Mouse (Mus musculus) brain, embryonic 14.5 days (tissue): Measurements from ENCODE around the gene Denr.

Source experiments
- CTCF ChIP-seq: fragments of 200-500 bp; IDR thresholded peaks from 2 replicates; pipeline ENCODE4 v1.5.1; 2012; ENCODE audit warnings: inconsistent platforms, mild to moderate bottlenecking, moderate library complexity, borderline replicate concordance; ENCODE audit not compliant: insufficient read depth, insufficient read length; ENCODE audit errors: extremely low read depth
- POLR2A ChIP-seq: fragments of 200-500 bp; IDR thresholded peaks from 2 replicates; pipeline ENCODE4 v1.6.1; 2012; ENCODE audit warnings: mild to moderate bottlenecking, inconsistent platforms, borderline replicate concordance; ENCODE audit not compliant: poor library complexity, insufficient read depth, insufficient read length, severe bottlenecking; ENCODE audit errors: extremely low read depth

DNA sequence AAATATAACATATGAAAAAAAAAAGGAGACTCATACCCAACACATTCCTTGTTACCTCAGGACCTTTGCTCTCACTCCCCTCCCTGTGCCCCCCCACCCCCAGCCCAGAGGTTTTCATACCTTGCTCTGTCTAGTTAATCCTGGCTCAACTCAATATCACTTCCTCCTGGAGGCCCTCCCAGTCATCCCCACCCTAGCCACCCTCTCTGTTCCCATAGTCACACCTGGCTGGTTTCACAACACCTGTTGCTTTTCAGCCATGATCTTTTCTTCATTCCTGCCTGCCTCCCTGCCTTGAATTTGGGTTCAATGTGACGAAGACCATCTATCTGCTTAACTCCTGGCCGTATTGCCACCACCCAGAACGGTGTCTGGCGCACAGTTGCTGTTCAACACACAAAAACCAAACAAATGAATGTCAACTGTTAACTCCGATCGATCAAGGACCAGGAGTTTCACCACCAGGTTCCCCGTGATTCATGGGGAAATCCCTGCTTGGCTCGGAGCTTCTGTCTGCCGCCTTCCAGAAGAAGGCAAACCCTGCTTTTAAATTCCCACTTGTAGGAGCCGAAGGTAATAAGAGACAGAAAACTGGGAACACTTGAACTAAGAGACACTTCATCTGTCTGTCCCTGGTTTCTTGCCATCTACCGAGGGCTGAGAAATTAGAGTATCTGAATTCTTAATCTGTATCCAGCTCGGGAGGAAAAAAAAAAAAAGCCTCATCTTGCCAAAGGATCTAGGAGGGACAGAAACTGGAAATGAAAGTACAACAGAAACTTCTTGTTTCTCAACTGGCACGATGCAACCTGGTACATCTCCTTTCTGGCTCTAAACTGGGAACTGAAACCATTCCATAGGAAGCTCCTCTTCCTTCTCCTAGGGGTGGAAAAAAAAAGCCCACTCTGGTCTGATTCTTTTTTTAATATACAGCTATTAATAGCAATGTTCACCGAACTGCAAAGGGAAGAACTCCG, 44.3 kb upstream of the Denr start:
- no peak for TF ChIP-seq POLR2A
- no peak for TF ChIP-seq CTCF
